Mouse (Mus musculus): ENCODE data around the gene Jam3. TPM values are rescaled to one million over a fixed set of nuclear protein-coding genes. Genes with fewer than 3 reads are reported as not detected.
"Not testable (repeated sequence)": the region's sequence is repeated elsewhere in the genome, so short reads cannot be mapped to it uniquely, and the experiment has no call there.

Jam3 gene
- polyA plus RNA-seq, 1 experiment from 2014 or later = 100 TPM

DNA sequence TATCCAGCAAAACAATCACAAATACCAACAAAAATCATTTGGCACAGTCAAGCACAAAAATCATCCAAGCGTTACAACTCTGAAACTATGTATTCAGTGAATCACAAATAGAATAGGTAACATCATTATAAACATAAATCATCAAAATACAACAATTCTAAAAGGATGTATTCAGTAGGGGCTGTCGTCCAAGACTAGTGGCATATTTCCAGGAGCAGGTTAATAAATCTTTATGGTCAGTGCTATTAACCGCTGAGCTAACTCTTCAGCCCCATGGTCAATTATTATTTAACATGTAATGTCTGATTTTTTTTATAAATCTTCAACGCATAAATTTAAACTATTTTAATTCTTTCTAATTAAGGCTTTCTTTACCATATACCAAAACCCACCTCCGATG is 8.4 kb upstream of the Jam3 start:
- H3K27ac ChIP-seq (replicated peaks); H3K36me3 ChIP-seq (replicated peaks); H3K4me3 ChIP-seq; DNase-seq (ENCODE audit: low spot score); H3K4me1 ChIP-seq; H3K27me3 ChIP-seq (replicated peaks; ENCODE audit: low read depth, poor library complexity, severe bottlenecking); H3K9me3 ChIP-seq: not testable (repeated sequence)
- 91% methylated on average over 5 of the region's 5 CpGs for WGBS

GRCm38 (mm10) chr9:27153861-27154260 is 1.4 kb downstream of the Jam3 start:
- WGBS = 64% methylated on average over 4 of the region's 4 CpGs
- Histone ChIP-seq H3K4me1 (peaks cover 37% of the 10 kb centered on the region), H3K27ac (replicated peaks) (peak overlapping the region; percentile 95), H3K4me3 (peak overlapping the region; percentile 89), H3K36me3 (replicated peaks) (peaks cover 17% of the 10 kb centered on the region), H3K27me3 (replicated peaks; ENCODE audit: low read depth, poor library complexity, severe bottlenecking) (no peaks in the 10 kb centered on the region), H3K9me3 (no peaks in the 10 kb centered on the region)
- DNase-seq (ENCODE audit: low spot score) = no peak

DNA sequence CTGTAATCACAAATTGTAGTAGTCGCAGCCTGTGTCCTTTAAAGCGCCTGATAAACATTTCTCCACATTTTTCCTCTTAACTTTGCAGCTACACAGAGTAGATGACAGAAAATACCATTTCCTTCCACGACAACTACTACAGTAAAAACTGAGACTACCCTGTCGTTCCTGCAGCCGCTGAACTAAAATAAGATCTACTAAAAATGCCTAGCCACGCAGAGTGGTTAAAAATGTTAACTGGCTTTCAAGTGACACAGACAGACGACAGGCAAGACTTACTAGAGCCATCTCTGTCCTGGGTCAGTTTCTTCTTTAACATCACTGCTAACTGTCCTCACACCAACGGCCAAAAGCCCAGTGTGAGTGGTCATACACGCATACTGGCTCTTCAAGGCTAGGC is 5.4 kb downstream of the Jam3 start:
- Histone ChIP-seq H3K27ac (replicated peaks) (no peak overlapping the region), H3K4me1 (peaks cover 50% of the 10 kb centered on the region)
- no peak for DNase-seq (ENCODE audit: low spot score)

GRCm38 (mm10) chr9:27148631-27149471 is 6.4 kb downstream of the Jam3 start:
- Histone ChIP-seq H3K36me3 (replicated peaks) (peaks cover 49% of the 10 kb centered on the region), H3K9me3 (no peaks in the 10 kb centered on the region), H3K27me3 (replicated peaks; ENCODE audit: low read depth, poor library complexity, severe bottlenecking) (no peaks in the 10 kb centered on the region), H3K4me3 (peak overlapping the region; percentile 32), H3K4me1 (peaks cover 45% of the 10 kb centered on the region), H3K27ac (replicated peaks) (peak overlapping the region; percentile 73)
- WGBS = 25% methylated on average over 18 of the region's 18 CpGs
- peak; percentile 52 for DNase-seq (ENCODE audit: low spot score)

More for the DNA sequence above, 5.4 kb downstream of the Jam3 start:
- WGBS = 58% methylated on average over 9 of the region's 9 CpGs
- Histone ChIP-seq H3K4me3 (no peak overlapping the region), H3K9me3 (no peaks in the 10 kb centered on the region), H3K27me3 (replicated peaks; ENCODE audit: low read depth, poor library complexity, severe bottlenecking) (no peaks in the 10 kb centered on the region), H3K36me3 (replicated peaks) (peaks cover 42% of the 10 kb centered on the region)

DNA sequence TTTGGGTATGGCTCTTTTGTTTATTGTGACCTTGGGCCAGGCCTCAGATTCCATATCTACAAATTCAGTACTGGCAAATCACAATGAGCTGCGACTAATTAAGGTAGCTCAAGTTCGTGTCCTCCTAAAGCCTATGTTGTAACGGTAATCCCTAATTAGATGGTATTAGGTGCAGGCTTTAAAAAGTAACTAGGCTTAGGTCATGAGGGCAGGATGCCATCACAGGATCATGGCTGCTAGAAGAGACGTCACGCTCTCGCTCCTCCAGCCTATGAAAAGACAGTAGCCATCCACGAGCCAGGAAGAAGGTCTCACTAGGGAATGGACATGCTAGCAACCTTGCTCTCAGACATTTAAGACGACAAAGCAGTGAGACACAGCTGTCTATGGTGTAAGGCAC is 7.3 kb downstream of the Jam3 start:
- Histone ChIP-seq H3K27me3 (replicated peaks; ENCODE audit: low read depth, poor library complexity, severe bottlenecking) (no peaks in the 10 kb centered on the region), H3K4me3 (no peak overlapping the region), H3K9me3 (no peaks in the 10 kb centered on the region), H3K36me3 (replicated peaks) (peaks cover 52% of the 10 kb centered on the region), H3K27ac (replicated peaks) (no peak overlapping the region), H3K4me1 (peaks cover 43% of the 10 kb centered on the region)
- DNase-seq (ENCODE audit: low spot score) = no peak
- 74% methylated on average over 8 of the region's 8 CpGs for WGBS

DNA sequence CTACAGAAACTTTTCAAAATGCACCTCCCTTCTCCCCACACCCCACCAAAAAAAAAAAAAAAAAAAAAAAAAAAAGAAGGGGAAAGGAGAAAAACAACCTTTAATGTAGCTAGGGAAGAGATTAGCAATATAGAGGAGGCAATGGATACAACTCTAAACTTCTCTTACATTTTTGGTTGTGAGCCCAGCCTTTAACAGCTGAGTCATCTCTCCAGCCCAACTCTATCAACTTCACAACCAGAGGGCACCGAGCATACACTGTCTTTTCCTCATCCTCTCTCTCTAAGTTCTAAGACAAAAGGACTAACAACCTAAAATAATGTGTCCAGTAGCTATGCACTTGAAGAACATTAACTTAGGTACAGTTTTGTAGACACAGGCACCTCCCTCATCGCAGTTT is 8.4 kb downstream of the Jam3 start:
- Histone ChIP-seq H3K27ac (replicated peaks) (no peak overlapping the region), H3K27me3 (replicated peaks; ENCODE audit: low read depth, poor library complexity, severe bottlenecking) (no peaks in the 10 kb centered on the region), H3K4me1 (peaks cover 39% of the 10 kb centered on the region), H3K9me3 (no peaks in the 10 kb centered on the region), H3K36me3 (replicated peaks) (peaks cover 59% of the 10 kb centered on the region), H3K4me3 (no peak overlapping the region)
- 93% methylated on average over 2 of the region's 2 CpGs for WGBS
- DNase-seq (ENCODE audit: low spot score) = no peak

- Histone ChIP-seq H3K27ac (replicated peaks) (no peak overlapping the region), H3K4me3 (no peak overlapping the region), H3K36me3 (replicated peaks) (peaks cover 70% of the 10 kb centered on the region), H3K27me3 (replicated peaks; ENCODE audit: low read depth, poor library complexity, severe bottlenecking) (no peaks in the 10 kb centered on the region), H3K9me3 (no peaks in the 10 kb centered on the region), H3K4me1 (peaks cover 23% of the 10 kb centered on the region)
- DNase-seq (ENCODE audit: low spot score) = no peak
- WGBS = 87% methylated on average over 5 of the region's 5 CpGs
These were observed 10.2 kb downstream of the Jam3 start for GRCm38 (mm10) chr9:27144996-27145395.

GRCm38 (mm10) chr9:27144271-27144840 is 10.9 kb downstream of the Jam3 start:
- H3K9me3 ChIP-seq = no peaks in the 10 kb centered on the region
- WGBS = 88% methylated on average over 4 of the region's 4 CpGs
- H3K4me1 ChIP-seq = peaks cover 17% of the 10 kb centered on the region
- no peak for DNase-seq (ENCODE audit: low spot score)
- no peak overlapping the region for H3K27ac ChIP-seq (replicated peaks)
- H3K27me3 ChIP-seq (replicated peaks; ENCODE audit: low read depth, poor library complexity, severe bottlenecking) = no peaks in the 10 kb centered on the region
- H3K4me3 ChIP-seq = no peak overlapping the region
- peaks cover 75% of the 10 kb centered on the region for H3K36me3 ChIP-seq (replicated peaks)

DNA sequence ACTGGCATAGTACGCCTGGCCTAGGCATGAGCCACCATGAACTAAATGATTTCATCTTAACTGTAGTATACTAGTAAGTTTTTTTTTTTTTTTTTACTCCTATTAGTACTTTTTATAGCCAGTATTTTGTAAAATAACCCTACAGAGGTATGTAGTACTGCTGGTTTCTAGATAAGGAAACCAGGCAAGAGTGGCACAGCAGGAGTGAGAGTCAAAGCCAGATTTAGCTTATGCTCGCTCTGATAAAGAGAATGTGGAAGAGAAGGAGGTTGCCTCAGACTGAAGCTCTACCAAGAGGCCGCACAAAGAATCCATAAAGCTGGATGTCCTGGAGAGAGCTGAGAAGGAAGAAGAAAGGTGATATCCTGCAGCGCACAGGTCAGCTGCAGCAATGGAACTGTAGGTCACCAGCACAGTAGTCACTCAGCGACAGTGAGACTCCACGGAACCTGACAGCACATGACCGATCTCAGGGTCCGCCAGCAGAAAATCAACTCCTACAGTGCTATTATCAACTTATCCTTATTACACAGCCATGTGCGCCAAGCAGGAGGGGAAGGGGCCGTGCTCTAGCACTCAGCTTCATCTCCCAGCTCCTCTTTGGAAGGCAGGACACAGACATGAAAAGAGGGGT is 14.7 kb downstream of the Jam3 start:
- no peak for DNase-seq (ENCODE audit: low spot score)

GRCm38 (mm10) chr9:27136651-27137050 is 18.6 kb downstream of the Jam3 start:
- H3K4me3 ChIP-seq = no peak overlapping the region
- H3K36me3 ChIP-seq (replicated peaks) = peaks cover 36% of the 10 kb centered on the region
- no peak for DNase-seq (ENCODE audit: low spot score)
- H3K27ac ChIP-seq (replicated peaks) = no peak overlapping the region
- no peaks in the 10 kb centered on the region for H3K27me3 ChIP-seq (replicated peaks; ENCODE audit: low read depth, poor library complexity, severe bottlenecking)
- no peaks in the 10 kb centered on the region for H3K4me1 ChIP-seq
- no peaks in the 10 kb centered on the region for H3K9me3 ChIP-seq
- 92% methylated on average over 8 of the region's 8 CpGs for WGBS

More for the DNA sequence above, 14.7 kb downstream of the Jam3 start:
- Histone ChIP-seq H3K4me3 (no peak overlapping the region), H3K9me3 (no peaks in the 10 kb centered on the region), H3K4me1 (no peaks in the 10 kb centered on the region), H3K36me3 (replicated peaks) (peaks cover 61% of the 10 kb centered on the region), H3K27me3 (replicated peaks; ENCODE audit: low read depth, poor library complexity, severe bottlenecking) (no peaks in the 10 kb centered on the region), H3K27ac (replicated peaks) (no peak overlapping the region)
- WGBS = 94% methylated on average over 10 of the region's 10 CpGs

- DNase-seq (ENCODE audit: low spot score) = no peak
- Histone ChIP-seq H3K4me3 (no peak overlapping the region), H3K27me3 (replicated peaks; ENCODE audit: low read depth, poor library complexity, severe bottlenecking) (no peaks in the 10 kb centered on the region), H3K36me3 (replicated peaks) (peaks cover 29% of the 10 kb centered on the region), H3K27ac (replicated peaks) (no peak overlapping the region), H3K4me1 (no peaks in the 10 kb centered on the region), H3K9me3 (no peaks in the 10 kb centered on the region)
- WGBS = 93% methylated on average over 7 of the region's 7 CpGs
These were observed 19.8 kb downstream of the Jam3 start for GRCm38 (mm10) chr9:27135372-27135771.

DNA sequence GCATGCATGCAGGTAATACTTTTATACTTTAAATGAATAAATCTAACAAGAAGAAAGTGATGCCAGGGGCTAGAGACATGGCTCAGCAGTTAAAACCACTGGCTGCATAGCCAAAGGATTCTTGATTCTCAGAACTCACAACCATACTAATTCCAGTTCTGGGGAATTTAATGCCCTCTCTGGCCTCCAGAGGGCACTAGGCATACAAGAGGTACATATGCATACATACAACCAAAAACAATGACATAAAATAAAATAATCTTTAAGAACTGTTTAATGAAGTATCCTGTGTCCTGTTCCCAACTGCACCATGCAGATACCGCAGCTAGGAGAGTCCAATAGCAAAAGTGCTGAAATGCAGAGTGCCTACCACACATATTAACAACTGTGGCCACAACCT is 20.8 kb downstream of the Jam3 start:
- DNase-seq (ENCODE audit: low spot score) = peak; percentile 27
- Histone ChIP-seq H3K27me3 (replicated peaks; ENCODE audit: low read depth, poor library complexity, severe bottlenecking) (no peaks in the 10 kb centered on the region), H3K4me3 (no peak overlapping the region), H3K36me3 (replicated peaks) (peaks cover 20% of the 10 kb centered on the region), H3K27ac (replicated peaks) (no peak overlapping the region), H3K4me1 (no peaks in the 10 kb centered on the region), H3K9me3 (no peaks in the 10 kb centered on the region)
- 79% methylated on average over 1 of the region's 1 CpGs for WGBS

DNA sequence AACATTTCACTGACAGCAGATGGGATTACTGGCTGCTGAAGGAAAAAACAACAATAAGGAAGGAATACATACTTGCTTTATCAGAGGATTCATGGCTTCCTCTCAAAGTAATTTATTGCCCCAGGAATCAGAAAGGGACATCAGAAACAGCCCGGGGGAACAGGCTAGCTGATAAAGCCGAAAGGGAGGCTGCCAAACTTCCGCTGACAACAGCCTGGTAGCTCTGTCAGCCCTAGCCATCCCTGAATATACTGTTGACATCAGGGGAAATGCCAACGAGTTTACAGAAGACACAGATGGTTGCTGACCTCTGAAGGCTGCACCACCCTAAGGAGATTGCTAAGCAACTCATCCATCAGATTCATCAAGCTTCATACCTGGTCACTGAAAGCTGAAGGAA is 26.6 kb downstream of the Jam3 start:
- Histone ChIP-seq H3K36me3 (replicated peaks) (peaks cover 37% of the 10 kb centered on the region), H3K4me1 (peaks cover 7% of the 10 kb centered on the region; the same call in 1 of the 2 replicates), H3K9me3 (peaks cover 5% of the 10 kb centered on the region; the same call in 1 of the 2 replicates), H3K27me3 (replicated peaks; ENCODE audit: low read depth, poor library complexity, severe bottlenecking) (no peaks in the 10 kb centered on the region), H3K4me3 (no peak overlapping the region), H3K27ac (replicated peaks) (no peak overlapping the region)
- 90% methylated on average over 4 of the region's 4 CpGs for WGBS
- DNase-seq (ENCODE audit: low spot score) = no peak
